Mouse (Mus musculus) frontal cortex, adult 2 months (tissue): ENCODE results near the gene Sfrp5. TPM values are rescaled to one million over a fixed set of nuclear protein-coding genes. Genes with fewer than 3 reads are reported as not detected.

ENCODE experiments used
- DNase-seq, 2 experiments: peaks; one replicate each; pipeline ENCODE4 v3.0.0; 2022; ENCODE audit warnings: low spot score in 1 of 2; ENCODE audit errors: extremely low spot score in 1 of 2
- polyA plus RNA-seq: library from polyadenylated mRNA; depleted of rRNA; stranded (reverse); fragments of >200 nt; gene quantifications from 2 replicates; pipeline ENCODE4 v1.2.3, GENCODE M21; 2012; rRNA removed

Sfrp5 gene
- 3.6 and 5.9 TPM in 2 replicates for polyA plus RNA-seq

DNA sequence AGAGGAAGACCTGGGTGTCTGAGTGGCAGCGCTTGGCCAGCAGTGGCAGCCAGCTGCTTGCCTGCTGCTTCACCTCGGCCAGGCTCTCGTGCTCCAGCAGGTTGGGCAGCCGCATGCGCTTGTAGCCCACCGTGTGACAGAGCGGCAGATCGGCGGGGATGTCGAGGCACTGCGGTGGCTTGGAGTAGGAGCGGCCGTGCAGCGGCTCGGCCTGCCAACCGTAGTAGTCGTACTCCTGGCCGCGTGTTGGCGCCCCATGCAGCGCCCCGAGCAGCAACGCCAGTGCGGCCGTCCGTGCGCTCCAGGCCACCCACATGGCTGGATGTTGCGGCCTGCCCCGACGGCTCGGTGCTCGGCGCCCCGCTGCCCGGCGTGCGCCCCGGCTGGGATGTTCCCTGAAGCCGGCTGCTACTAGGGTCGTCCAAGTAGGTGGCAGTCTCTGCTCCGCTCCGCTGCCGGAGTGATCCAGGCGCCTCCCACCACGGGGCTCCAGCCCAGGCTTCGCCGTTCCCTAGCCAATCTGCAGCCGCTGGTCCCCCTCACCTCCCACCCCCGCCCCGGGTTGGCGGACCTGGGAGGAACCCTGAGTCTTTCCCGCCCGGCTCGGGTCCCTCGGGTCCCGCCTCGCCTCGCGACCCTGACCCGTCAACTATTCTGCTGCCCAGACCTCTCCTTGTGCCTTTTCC lies at the start of gene Sfrp5:
Sfrp5 (minus strand) TSS at position 557 of the 686 bp plus-strand sequence.
- no peak for DNase-seq

DNA sequence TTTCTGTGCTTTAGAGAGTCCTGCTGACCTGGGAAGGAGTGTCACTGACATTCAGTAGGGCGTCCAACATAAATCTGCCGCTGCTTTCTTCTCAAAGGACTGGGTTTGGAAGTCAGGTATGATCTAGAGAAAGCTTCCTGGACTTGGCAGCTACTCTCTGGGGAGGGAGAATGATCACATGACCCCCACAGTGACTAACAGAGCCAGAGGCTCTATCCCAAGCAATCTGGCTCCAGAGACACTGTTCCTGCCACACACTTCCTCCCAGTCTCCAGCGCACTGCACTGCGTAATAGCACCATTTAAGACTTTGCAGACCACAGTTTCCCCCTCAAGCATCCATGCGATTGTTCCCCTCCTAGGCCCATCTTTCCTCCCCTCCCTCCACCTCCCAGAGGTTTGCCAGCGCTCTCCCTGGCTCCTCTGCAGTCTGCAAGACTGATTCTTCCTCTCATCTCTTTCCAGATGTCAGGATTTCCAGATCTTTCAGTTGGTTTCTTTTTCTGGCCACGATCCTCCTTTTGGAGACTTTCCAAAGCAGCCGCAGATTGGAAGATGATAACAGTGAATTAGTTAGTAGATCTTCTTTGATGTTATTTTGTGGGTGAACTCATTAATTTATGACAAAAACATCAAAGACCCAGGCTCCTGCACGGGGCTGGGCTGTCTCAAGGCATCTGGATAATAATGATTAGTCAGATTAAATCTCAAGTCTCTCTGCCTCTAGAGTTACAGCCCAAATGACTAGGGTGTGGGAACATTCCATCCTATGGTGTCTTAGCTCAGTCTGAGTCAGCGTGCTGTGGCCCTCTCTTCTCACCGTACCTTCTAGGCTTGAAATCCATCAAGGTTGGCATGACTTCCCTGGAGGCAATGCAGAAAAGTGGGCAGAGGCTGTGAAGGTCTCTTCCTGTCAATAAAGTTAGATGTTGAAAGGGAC lies 48.2 kb upstream of the Sfrp5 start:
- DNase-seq = no peak

DNA sequence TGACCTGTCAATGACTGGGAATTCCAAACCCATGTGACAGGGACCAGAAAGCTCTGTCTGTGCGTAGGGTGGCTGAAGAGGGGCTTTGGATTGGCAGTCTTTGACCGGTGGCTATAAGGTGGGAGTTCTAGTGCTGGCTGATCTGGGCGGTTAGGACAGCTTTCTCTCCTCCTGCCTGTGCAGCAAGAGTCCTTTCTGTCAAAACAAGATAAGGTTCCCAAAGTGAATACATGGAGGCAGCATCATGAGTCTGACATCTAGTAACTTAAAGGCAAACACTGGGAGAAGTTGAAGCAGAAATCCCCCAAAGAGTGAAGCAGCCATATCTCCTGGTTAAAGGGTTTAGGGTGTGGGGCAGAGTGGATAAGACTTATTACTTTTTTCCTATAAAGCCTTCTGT lies 45.5 kb upstream of the Sfrp5 start, which contains the start of gene Golga7b:
Golga7b (plus strand) TSS at position 56 of the 400 bp plus-strand sequence.
- no peak for DNase-seq

DNA sequence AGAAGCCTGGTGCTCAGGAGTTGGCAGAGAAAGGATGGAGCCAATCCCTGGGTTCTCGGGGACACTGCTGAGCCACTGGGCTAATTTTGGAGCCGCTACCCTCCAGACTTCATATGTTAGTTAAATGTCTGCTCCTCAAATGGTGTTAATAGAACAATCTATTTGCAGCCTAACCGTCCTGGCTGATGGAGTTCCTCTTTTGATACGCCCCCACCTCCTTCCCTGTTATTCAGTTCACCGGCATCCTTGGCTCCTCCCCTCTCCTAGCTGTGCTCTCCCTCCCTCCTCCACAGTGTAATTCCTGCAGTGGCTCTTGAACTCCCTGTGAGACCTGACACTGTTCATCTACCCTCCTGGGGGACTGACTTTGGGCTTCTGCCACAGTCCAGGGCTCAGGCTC lies 44.6 kb upstream of the Sfrp5 start:
- DNase-seq = no peak

DNA sequence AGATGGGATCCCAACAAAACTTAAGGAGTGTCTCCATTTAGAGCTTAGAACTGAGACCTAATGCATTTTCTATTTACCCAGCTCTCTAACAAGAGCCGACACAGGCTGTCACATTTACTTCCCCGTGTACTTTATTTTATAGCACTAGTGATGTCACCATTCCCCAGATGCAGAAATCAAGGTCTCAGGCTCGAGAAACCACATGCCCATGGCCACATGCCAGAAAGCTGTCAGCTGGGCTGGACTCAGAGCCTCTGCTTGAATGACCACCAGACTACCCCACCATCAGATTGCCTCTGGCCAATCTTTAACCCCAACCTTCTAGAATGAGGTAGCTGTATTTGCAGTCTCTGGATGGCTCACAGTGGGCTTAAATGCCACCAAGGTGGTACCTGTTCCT lies 41.3 kb upstream of the Sfrp5 start:
- DNase-seq = no peak

DNA sequence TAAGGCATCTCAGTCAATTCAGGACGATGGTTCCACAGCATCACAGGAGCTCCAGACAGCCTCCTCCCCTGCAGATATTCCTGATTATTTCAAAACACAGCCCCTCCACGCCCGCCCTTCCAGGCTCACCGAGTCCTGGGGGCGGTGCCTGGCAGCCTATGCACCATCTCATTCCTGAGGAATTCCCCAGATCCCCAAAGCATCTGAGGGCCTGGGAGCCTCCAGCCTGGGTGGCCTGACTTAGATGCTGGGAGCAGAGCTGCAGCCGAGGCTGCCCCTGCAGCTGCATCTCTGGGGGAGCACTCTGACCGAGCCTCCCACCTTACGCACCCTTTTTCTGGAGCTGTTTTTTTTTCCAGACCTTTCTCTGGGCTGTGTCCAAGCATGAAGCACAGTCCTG lies 38.8 kb upstream of the Sfrp5 start:
- DNase-seq = no peak

DNA sequence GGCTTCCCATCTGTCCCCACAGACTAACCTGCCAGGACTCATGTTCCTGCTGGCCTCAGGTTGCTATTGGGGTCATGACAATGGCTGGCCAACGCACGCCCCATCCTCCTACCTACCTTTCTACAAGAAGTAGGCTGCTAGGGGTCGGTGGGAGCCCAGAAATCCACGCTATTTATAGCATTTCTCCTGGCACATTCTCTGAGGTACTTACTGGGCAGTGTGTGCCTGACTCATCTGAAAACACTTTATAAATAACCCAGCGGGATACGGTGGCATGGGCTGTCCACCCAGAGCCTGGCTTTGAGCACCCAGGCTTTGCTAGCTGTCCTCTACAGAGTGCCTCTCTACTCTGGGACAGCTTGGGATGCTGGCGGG lies 36.3 kb upstream of the Sfrp5 start:
- DNase-seq = no peak

DNA sequence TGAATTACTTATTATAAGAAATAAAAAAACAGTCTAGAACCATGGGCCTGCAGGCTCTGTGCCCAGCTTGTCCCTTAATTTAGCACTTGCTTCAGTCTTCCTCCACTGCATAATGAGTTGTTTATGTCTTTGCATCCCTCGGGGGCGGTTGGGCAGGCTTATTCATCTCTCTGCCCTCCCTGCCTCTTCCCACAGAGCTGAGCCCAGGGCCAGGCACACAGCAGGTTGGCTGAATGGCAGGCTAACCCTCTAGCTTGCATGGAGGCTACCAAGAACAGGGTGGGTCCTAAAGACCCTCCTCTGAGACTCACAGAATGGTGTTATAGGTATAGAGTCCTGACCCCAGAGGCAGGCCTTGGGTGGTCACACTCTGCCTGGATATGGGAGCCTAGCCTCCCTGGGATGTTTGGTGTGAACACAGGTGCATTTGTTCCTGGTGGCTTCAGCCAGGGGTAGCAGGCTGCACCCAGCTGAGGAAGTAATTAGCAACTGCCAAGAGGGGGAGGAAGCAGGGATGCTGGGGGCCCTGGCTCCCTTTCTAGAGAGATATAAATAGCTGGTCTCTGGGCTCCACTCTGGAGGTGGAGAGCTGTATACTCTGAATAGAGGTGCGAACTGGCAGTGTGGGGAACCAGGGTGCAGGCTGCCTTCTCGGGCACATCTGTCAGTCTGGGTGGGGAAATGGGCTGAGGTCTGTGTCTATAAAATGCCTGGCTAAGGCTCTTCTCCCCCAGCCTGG lies 35.7 kb upstream of the Sfrp5 start:
- peak; percentile 73 to 77 for DNase-seq

DNA sequence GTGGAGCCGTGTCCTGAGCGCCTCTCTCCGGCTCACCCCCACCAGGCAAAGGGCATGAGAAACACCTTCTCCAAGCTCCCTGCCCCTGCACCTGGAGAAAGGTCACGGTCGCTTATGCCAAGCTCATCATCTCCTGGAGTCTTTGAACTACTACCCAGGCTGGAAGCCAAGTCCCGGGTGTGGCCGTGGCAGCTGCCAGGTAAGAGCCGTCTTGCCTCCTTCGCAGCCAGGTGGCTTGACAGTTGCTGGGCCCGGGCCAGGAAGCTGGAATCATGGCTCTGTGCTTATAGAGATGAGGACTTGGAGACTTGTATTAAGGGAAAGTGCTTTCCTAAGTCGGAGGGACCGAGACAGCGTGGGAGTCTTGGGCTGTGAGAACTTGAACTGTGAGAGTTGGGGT lies 28.9 kb upstream of the Sfrp5 start:
- DNase-seq = no peak

DNA sequence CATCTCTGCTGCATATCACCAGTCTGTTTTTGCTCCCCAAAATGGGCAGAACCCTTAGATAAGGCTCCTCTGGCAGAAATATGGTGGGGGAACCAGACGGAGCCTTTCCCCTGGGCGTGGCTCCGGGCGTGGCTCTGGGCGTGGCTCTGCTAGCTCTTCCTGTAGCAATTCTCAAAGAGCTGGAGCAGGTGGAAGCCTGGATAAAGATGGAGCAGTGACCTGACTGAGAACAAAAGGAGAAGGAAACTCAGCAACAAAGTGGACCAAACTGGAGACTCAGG lies 28.2 kb upstream of the Sfrp5 start:
- no peak for DNase-seq

DNA sequence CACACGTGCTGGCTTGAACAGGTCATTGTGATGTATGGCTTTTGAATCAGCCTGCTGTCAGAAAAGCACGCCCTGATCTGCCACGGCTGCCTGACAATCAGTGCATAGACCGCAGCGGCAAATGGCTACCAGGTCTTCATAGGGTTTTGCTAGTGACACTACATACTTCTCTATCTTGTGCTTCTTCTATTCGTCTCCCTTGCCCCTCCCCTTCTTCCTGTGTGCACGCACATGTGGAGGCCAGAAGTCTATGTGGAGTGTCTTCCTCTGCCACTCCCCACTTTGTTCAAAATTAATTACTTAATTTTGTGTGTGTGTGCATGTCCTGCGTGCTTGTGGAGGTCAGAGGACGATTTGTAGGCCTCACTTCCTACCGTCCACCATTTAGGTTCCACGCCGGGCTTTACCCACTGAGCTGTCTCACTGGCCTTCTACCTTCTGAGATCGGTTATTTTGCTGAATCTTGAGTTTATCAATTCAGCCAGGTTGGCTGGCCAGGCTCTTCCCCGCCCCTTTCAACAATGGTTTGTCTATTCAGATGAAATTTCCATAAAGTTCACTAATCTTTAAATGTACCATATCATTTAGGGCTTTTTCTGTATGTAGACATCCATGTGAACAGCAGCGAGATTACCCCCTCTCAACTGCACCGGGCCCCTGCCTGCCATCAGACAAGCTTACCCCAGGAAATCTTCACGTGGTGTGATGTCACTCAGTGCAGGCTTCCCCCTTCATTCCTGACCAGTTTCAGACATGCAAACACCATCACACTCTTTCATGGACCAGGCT lies 27.6 kb upstream of the Sfrp5 start:
- DNase-seq = no peak

DNA sequence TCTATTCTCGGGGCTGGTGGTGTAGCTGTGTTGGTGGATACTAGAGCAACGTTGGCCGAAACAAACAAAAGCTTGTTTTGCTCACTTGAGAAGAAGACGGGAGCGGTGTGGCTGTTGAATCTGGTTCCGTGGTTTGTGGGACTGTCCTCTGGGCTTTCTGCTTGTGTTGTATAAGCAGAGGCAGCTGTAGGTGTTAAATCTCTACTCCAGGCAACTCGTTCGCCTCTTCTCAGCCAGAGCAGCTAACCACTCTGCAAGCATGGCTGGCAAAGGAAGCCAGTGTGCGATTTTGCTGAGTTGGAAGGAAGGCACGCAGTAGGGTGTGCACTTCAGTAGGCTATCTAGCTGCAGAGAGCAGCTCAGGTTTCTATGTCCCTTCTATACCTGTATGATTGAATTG lies 24.4 kb upstream of the Sfrp5 start:
- peak in 1 of 2 experiments; percentile 43 for DNase-seq

DNA sequence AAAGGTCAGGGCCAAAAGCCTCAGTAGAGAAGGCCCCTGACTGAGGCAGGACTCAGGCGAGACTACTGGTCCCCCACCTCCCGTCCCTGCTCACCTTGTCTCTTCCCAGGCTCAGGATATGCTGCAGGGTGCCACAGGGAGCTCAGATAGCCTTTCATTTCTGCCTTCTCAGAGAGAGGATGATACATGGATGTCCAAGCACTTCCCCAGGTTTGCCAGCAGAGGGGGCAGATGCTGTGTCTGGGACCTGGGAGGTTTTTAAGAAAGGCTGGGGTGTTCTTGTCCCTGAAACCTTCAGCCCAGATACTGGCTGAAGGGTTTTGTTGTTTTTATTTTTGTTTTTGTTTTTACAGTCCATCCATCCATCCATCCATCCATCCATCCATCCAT lies 15.3 kb upstream of the Sfrp5 start:
- peak in 1 of 2 experiments; percentile 78 for DNase-seq

DNA sequence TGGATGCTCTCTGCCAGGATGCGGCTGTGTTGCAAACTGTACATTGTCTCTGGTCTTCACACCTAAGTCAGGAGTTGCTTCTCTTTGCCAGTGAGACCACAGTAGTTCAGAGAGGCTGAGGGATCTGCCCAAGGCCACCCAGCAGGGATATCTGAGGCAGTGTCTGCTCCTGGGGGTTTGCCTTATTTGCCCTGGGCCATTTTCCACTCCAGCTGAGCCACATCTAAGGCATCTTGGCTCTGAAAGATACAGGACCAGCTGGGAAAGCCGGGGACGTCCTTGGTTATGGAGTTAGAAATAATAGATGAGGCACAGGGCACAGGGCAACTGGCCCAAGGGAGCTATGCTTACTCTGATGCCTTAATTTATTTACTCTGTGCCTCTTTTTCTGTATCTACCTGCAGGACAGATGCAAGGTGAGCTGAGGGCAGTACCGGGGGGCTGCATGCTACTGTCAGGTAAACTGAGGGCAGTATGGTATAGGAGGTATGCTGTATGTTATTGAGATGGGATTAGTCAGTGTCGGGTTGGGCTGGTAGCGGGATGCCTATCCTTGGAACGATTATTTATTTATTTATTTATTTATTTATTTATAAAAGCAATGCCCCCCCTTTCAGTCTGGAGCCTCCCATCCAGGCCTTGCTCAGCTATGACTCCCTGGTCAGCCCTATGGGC lies 14.8 kb upstream of the Sfrp5 start:
- no peak for DNase-seq

DNA sequence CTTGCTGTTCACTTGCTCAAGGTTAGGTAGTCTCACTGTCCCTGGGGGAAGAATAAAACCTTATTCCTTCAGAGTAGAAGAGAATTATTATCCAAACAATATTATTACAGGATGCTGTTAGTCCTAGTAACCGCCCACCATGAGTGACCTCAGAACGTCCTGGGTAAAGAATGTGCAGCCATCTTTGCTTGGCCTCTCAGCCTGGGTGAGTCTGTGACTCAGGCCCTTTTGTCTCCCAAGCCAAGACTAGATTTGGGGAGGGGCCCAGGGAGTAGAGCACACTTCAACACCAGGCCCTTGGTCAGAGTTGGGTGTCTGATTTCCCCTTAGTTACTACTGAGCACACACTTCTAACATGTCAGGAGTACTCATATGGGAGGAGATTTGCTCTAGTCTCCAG lies 12.5 kb upstream of the Sfrp5 start:
- DNase-seq = no peak

DNA sequence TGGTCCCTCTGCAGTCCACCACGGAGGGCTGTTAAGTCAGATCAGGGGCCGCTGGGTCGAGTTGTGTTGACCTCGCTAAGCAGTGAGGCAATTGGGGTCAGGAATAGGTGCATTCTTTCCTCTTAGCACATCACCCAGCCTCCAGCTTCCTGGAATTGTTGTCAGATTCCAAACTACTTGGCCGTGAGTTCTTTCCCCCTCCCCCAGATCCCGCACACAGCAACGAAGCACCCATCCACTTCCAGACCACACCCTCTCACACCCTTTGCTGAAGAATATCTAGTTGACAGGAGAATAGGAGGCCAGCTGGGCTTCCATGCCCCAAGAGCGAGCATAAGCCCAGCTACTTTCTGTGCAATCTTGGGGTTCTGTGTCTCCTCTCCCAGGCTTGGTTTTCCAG lies 9.9 kb upstream of the Sfrp5 start:
- no peak for DNase-seq

DNA sequence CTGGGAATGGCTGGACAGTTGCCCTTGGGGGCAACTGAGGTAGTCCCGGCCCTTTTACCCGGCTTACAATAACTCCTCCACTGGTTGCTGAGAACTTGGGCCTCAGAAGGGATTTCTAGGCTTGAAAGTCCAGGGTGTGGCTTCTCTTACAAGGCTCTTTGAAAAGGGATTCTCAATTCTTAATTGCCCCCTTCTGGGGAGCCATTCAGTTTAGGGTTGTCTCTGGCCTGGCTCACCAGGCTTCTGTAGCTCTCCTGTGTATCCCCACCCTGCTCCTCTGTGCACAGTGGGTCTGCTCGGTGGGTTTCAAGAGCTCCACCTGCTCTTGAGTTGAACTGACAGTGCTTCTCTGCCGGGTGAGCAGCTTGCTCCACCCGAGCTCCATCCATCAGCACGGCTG lies 7.9 kb upstream of the Sfrp5 start:
- no peak for DNase-seq

DNA sequence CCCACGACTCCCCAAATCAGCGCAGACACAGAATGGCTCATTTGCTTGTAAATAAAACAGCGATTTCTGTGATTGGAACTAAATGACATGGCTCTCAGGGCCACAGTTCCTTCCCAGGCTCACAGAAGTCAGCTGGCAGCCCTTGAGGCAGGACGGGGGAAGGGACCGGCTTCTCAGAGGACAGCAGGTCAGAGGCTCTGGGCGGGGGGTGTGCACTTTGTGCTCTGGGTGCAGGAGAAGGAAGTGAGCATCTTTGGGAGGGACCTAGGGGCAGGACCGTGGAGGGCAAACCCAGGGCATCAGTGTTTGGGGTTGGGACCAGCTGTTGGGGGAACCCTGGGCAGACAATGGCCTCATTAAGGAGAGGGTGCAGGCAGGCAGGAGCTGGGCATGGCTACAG lies 7.4 kb upstream of the Sfrp5 start:
- no peak for DNase-seq

DNA sequence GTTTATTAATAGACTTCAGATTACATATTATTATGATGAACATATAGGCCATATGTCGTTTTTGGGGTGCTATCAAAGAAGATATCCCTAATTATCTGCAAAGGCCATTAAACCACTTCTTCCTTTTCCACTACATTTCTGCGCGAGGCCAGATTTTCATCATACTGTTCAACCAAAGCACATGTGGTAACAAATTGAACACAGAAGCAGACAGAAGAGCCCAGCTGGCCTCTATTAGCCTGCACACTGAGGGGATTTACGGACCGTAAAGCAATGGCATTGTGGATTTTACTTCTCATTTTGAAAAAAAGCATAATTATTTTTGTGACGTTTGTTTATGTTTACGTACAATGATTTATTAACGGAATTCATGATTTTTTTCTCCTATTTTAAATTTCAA lies 3.1 kb upstream of the Sfrp5 start:
- DNase-seq = no peak

DNA sequence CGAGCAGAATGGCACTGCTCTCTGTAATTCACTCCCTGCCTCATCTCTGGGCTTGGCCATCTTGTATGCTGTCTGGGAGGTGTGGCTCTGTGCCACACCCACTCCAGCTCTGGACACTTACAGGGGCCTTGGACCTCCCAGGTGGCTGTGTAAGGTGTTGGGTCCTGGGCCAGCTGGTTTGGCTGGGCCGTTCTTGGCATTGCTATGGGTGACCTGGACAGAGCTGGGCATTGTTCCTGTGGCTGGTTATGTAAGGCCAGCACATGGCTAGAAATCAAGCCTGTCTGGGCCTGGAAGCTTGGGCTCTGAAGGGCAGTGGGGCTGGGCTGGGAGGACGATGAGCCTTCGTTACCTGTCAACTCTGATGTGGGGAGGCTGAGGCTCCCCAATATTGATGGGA lies 2.3 kb upstream of the Sfrp5 start:
- DNase-seq = no peak
